Mouse (Mus musculus): ENCODE results near the gene Olfr1294. TPM values are rescaled to one million over a fixed set of nuclear protein-coding genes. Genes with fewer than 3 reads are reported as not detected.

Olfr1294 gene
- not detected in 2 replicates for total RNA-seq (2017)

GRCm38 (mm10) chr2:111540191-111540590 lies at the start of gene Olfr1294:
Gene Olfr1294 (minus strand): TSS chr2:111540291.
- no peak for ATAC-seq (replicated peaks in 1 of 2; ENCODE audit: insufficient read depth in 1 of 2, low FRiP score in 2 of 2, low TSS enrichment in 1 of 2, low read depth in 1 of 2, poor library complexity in 2 of 2, severe bottlenecking in 2 of 2)

GRCm38 (mm10) chr2:111569581-111569980 lies 29.5 kb upstream of the Olfr1294 start, which contains the start of gene Olfr1295:
Gene Olfr1295 (minus strand): TSS chr2:111569681.
- no peak for ATAC-seq (replicated peaks in 1 of 2; ENCODE audit: insufficient read depth in 1 of 2, low FRiP score in 2 of 2, low TSS enrichment in 1 of 2, low read depth in 1 of 2, poor library complexity in 2 of 2, severe bottlenecking in 2 of 2)

- no peak for ATAC-seq (replicated peaks in 1 of 2; ENCODE audit: insufficient read depth in 1 of 2, low FRiP score in 2 of 2, low TSS enrichment in 1 of 2, low read depth in 1 of 2, poor library complexity in 2 of 2, severe bottlenecking in 2 of 2)
These were observed 15.2 kb downstream of the Olfr1294 start, which contains the start of gene Olfr1293-ps for GRCm38 (mm10) chr2:111524903-111525302. Gene Olfr1293-ps (plus strand): TSS chr2:111525203.

- ATAC-seq (replicated peaks in 1 of 2; ENCODE audit: insufficient read depth in 1 of 2, low FRiP score in 2 of 2, low TSS enrichment in 1 of 2, low read depth in 1 of 2, poor library complexity in 2 of 2, severe bottlenecking in 2 of 2), result no peak
These were observed 22.6 kb downstream of the Olfr1294 start for GRCm38 (mm10) chr2:111517451-111517850.

GRCm38 (mm10) chr2:111496880-111497279 lies 43.2 kb downstream of the Olfr1294 start, which contains the start of gene Olfr1291-ps1:
Gene Olfr1291-ps1 (plus strand): TSS chr2:111497180.
- no peak for ATAC-seq (replicated peaks in 1 of 2; ENCODE audit: insufficient read depth in 1 of 2, low FRiP score in 2 of 2, low TSS enrichment in 1 of 2, low read depth in 1 of 2, poor library complexity in 2 of 2, severe bottlenecking in 2 of 2)

GRCm38 (mm10) chr2:111493729-111494128 lies 46.4 kb downstream of the Olfr1294 start, which contains the start of gene Olfr1290:
Gene Olfr1290 (minus strand): TSS chr2:111493829.
- ATAC-seq (replicated peaks in 1 of 2; ENCODE audit: insufficient read depth in 1 of 2, low FRiP score in 2 of 2, low TSS enrichment in 1 of 2, low read depth in 1 of 2, poor library complexity in 2 of 2, severe bottlenecking in 2 of 2), result no peak

Other genes starting within 250 kb of the Olfr1294 start
- not detected in 2 replicates for gene Olfr1279, start 239.7 kb downstream of the Olfr1294 start, total RNA-seq (2017)
- gene Olfr1280, start 226.3 kb downstream of the Olfr1294 start, total RNA-seq (2017), result not detected in 2 replicates
- not detected in 2 replicates for gene Olfr1281, start 213.8 kb downstream of the Olfr1294 start, total RNA-seq (2017)
- not detected in 2 replicates for gene Olfr1282, start 204.2 kb downstream of the Olfr1294 start, total RNA-seq (2017)
- gene Olfr1283, start 173.5 kb downstream of the Olfr1294 start, total RNA-seq (2017), result not detected in 2 replicates
- gene Olfr1284, start 164.8 kb downstream of the Olfr1294 start, total RNA-seq (2017), result not detected in 2 replicates
- not detected in 2 replicates for gene Olfr1286, start 117.2 kb downstream of the Olfr1294 start, total RNA-seq (2017)
- gene Olfr1287, start 91.1 kb downstream of the Olfr1294 start, total RNA-seq (2017), result not detected in 2 replicates
- not detected in 2 replicates for gene Olfr1288, start 66.2 kb downstream of the Olfr1294 start, total RNA-seq (2017)
- not detected in 2 replicates for gene Olfr1289, start 59.5 kb downstream of the Olfr1294 start, total RNA-seq (2017)
- not detected in 2 replicates for gene Olfr1290, start 46.5 kb downstream of the Olfr1294 start, total RNA-seq (2017)
- not detected in 2 replicates for gene Olfr1291-ps1, start 43.1 kb downstream of the Olfr1294 start, total RNA-seq (2017)
- not detected in 2 replicates for gene Olfr1293-ps, start 15.1 kb downstream of the Olfr1294 start, total RNA-seq (2017)
- gene Olfr1295, start 29.4 kb upstream of the Olfr1294 start, total RNA-seq (2017), result not detected in 2 replicates
- gene Olfr1297, start 86.2 kb upstream of the Olfr1294 start, total RNA-seq (2017), result not detected in 2 replicates
- gene Olfr1298, start 108.9 kb upstream of the Olfr1294 start, total RNA-seq (2017), result not detected in 2 replicates
- gene Olfr1299, start 121.1 kb upstream of the Olfr1294 start, total RNA-seq (2017), result not detected in 2 replicates
- gene Olfr1301, start 210.7 kb upstream of the Olfr1294 start, total RNA-seq (2017), result not detected in 2 replicates
- not detected in 2 replicates for gene Olfr1302, start 237.1 kb upstream of the Olfr1294 start, total RNA-seq (2017)